Mouse (Mus musculus): ENCODE measurements at regions not wholly inside any gene's neighbourhood (a gene's known extent, or its start where the extent isn't known, plus 50 kb on each side); places are given as distances from the start of the nearest gene placed in this dataset.

DNA sequence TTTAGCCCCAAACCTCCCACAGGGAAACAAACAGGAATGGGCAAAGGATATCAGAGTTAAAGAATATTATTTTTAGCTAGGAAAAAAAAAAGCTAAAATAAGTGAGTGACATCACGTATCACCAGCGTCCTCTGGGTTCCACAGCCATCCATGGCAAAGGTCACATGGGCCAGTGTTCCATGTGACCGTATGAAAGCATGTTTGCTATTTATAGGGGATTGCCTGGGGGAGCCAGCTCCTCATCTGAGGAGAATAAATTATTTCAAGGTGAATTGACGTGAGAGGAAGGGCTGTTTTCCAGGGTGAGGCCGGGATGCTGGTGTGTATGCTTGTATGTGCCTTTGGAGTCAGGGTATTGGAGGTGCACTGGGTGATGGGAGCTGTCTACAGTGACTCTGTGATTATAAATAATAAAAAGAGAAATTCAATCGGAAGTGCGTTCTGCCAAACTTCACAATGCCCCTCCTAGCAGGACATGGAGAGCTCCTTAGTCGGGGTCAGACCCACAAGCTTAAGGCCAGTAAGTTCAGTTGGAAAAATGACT, 481.0 kb upstream of the Nr2f2 start:
- Histone ChIP-seq H3K27ac (ENCODE audit: low read depth, low read length) (no peak overlapping the region), H3K4me2 (ENCODE audit: low read length) (no peak overlapping the region), H3K4me1 (ENCODE audit: control insufficient read depth, insufficient read depth, low read depth, low read length) (no peaks in the 10 kb centered on the region), H3K36me3 (ENCODE audit: control insufficient read depth, insufficient read depth, low read length) (no peaks in the 10 kb centered on the region), H3K27me3 (replicated peaks; ENCODE audit: control insufficient read depth, insufficient read depth, low read length) (no peaks in the 10 kb centered on the region), H3K4me3 (ENCODE audit: low read length) (no peak overlapping the region), H3K9me3 (ENCODE audit: control insufficient read depth, low read length) (no peaks in the 10 kb centered on the region), H3K9ac (ENCODE audit: low read depth, low read length) (no peak overlapping the region)
- no peak for ATAC-seq
- 28% methylated on average over 8 of the region's 8 CpGs for WGBS

DNA sequence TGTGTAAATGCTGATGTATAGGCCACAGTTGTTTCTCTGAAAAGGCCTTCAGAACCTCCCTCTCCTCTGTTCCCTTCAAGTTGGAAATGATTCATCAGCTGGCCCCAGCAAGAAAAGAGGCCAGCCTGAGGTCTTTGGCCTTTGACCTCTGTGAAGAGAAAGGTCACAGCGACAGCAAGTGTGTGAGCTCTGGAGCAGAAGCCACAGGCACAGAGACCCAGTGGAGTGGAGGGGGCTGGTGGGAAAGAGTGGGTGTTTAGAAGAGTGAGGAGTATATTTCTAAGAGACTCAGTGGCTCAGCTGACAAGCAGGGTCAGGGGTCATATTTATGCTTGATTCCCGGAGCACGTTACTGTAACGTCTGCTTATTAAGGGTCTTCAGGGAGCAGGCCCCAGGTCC, 479.5 kb upstream of the Nr2f2 start:
- Histone ChIP-seq H3K36me3 (ENCODE audit: control insufficient read depth, insufficient read depth, low read length) (no peaks in the 10 kb centered on the region), H3K27ac (ENCODE audit: low read depth, low read length) (no peak overlapping the region), H3K4me3 (ENCODE audit: low read length) (no peak overlapping the region), H3K27me3 (replicated peaks; ENCODE audit: control insufficient read depth, insufficient read depth, low read length) (no peaks in the 10 kb centered on the region), H3K9me3 (ENCODE audit: control insufficient read depth, low read length) (no peaks in the 10 kb centered on the region), H3K4me2 (ENCODE audit: low read length) (no peak overlapping the region), H3K9ac (ENCODE audit: low read depth, low read length) (no peak overlapping the region), H3K4me1 (ENCODE audit: control insufficient read depth, insufficient read depth, low read depth, low read length) (no peaks in the 10 kb centered on the region)
- no peak for ATAC-seq
- WGBS, result 17% methylated on average over 4 of the region's 4 CpGs

DNA sequence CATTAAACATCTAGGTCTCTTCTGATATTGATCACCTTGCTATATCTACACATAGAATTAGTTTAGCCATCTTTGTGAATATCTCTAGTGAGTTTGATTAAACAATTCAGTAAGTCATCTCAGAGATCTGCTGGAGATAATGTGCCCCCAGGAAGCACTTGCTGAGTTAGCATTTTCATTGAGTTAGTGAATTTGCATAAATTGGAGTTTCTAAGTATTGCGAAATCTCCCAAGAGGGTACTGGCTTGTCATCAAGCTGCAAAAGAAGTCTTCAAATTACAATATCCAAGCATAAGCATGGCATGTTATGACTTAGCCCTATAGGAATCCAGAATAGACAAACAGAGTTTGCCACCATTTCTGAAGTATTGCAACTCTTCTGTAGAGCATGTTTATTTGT, 473.6 kb upstream of the Nr2f2 start:
- Histone ChIP-seq H3K4me1 (ENCODE audit: control insufficient read depth, insufficient read depth, low read depth, low read length) (no peaks in the 10 kb centered on the region), H3K4me2 (ENCODE audit: low read length) (no peak overlapping the region), H3K9ac (ENCODE audit: low read depth, low read length) (no peak overlapping the region), H3K36me3 (ENCODE audit: control insufficient read depth, insufficient read depth, low read length) (no peaks in the 10 kb centered on the region), H3K4me3 (ENCODE audit: low read length) (no peak overlapping the region), H3K27ac (ENCODE audit: low read depth, low read length) (no peak overlapping the region), H3K27me3 (replicated peaks; ENCODE audit: control insufficient read depth, insufficient read depth, low read length) (no peaks in the 10 kb centered on the region), H3K9me3 (ENCODE audit: control insufficient read depth, low read length) (no peaks in the 10 kb centered on the region)
- WGBS, result 88% methylated on average over 1 of the region's 1 CpGs
- ATAC-seq, result no peak

DNA sequence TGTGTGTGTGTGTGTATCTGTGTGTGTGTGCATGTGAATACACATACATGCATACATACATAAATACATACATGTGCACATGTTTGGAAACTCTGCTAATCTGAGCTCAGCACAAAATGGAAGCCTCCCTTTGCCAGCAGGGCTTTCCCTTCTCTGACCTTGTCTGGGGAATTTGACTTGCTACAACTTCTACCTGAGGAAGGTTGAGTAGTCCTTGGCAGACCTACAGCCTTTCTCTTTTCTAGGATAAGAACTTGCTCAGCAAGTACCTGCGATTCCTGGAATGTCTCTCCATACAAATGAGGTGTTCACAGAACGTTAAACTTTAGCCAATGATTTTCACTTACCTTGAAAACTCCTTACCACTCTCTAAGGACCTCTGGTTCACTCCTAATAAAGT, 472.7 kb upstream of the Nr2f2 start:
- 92% methylated on average over 2 of the region's 2 CpGs for WGBS
- H3K4me2 ChIP-seq (ENCODE audit: low read length), result no peak overlapping the region
- H3K9me3 ChIP-seq (ENCODE audit: control insufficient read depth, low read length), result no peaks in the 10 kb centered on the region
- H3K36me3 ChIP-seq (ENCODE audit: control insufficient read depth, insufficient read depth, low read length), result no peaks in the 10 kb centered on the region
- H3K27me3 ChIP-seq (replicated peaks; ENCODE audit: control insufficient read depth, insufficient read depth, low read length), result no peaks in the 10 kb centered on the region
- no peaks in the 10 kb centered on the region for H3K4me1 ChIP-seq (ENCODE audit: control insufficient read depth, insufficient read depth, low read depth, low read length)
- no peak overlapping the region for H3K4me3 ChIP-seq (ENCODE audit: low read length)
- H3K27ac ChIP-seq (ENCODE audit: low read depth, low read length), result no peak overlapping the region
- no peak for ATAC-seq
- no peak overlapping the region for H3K9ac ChIP-seq (ENCODE audit: low read depth, low read length)

DNA sequence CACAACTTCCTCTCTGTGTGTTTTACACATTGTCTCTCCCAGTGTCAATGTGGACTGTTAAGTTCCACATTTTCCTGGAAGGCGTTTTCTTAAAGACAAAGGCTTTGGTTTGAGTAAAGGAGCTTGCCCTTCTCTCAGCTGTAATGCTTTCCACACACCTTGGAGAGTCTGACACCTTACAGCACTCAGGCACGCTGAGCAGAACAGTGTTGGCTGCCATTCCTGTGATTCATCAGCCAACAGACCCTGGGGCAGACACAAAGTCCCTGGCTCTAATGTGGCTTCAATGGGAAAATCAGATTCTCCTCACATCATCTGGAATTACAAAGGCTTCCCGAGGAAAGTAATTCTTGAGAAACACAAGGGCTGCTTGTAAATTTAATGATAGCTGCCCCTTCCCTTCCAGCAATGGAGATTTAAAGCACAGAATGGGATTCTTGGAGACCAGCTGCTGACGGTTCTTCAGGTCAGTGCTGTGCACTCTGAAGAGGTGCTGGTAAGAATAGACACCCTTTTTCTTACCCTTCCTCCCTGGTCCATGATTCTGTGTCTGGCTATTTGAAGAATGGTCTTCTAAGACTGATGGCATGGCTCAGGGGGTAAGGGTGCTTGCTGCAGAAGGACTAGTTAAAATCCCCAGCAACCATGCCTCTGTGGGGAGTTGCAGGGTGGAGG, 468.4 kb upstream of the Nr2f2 start:
- ATAC-seq, result no peak
- H3K27ac ChIP-seq (ENCODE audit: low read depth, low read length), result no peak overlapping the region
- H3K27me3 ChIP-seq (replicated peaks; ENCODE audit: control insufficient read depth, insufficient read depth, low read length), result no peaks in the 10 kb centered on the region
- no peaks in the 10 kb centered on the region for H3K4me1 ChIP-seq (ENCODE audit: control insufficient read depth, insufficient read depth, low read depth, low read length)
- H3K9ac ChIP-seq (ENCODE audit: low read depth, low read length), result no peak overlapping the region
- no peaks in the 10 kb centered on the region for H3K9me3 ChIP-seq (ENCODE audit: control insufficient read depth, low read length)
- no peak overlapping the region for H3K4me2 ChIP-seq (ENCODE audit: low read length)
- WGBS, result 55% methylated on average over 4 of the region's 4 CpGs
- no peak overlapping the region for H3K4me3 ChIP-seq (ENCODE audit: low read length)
- H3K36me3 ChIP-seq (ENCODE audit: control insufficient read depth, insufficient read depth, low read length), result no peaks in the 10 kb centered on the region

DNA sequence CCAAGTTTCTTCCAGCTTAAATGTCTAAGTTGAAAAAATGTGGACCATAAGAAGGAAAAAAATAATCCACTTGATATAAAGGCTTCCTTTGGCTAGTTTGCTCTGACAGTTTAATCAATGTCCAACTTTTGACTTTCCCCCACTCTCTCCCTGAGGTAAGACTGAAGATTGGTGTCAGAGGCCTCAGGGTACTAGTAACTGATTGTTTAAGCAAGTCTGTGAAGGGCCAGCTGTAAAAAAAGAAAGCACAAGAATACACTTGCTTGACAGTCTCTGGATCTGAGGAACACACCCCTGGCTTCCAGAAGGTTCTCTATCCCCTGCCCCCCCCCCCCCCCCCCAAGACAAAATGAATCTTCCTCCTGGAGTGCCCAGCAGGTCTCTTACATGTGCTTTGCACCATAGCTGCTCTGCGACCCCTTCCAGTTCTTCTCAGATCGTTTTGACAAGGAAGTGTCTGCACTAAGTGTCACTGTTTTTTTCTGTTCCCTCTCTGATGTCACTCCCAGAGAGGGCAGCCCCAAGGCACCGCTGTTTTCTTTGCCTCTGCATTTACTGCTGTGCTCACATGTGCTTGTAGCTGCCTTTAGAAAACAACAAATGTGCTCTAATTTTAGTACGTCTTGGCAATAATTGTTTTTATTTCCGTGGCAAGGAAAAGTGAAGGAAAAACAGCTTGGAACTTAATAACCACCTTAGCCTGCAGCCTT, 462.1 kb upstream of the Nr2f2 start:
- no peaks in the 10 kb centered on the region for H3K9me3 ChIP-seq (ENCODE audit: control insufficient read depth, low read length)
- H3K27ac ChIP-seq (ENCODE audit: low read depth, low read length), result no peak overlapping the region
- no peak overlapping the region for H3K4me3 ChIP-seq (ENCODE audit: low read length)
- no peaks in the 10 kb centered on the region for H3K27me3 ChIP-seq (replicated peaks; ENCODE audit: control insufficient read depth, insufficient read depth, low read length)
- 59% methylated on average over 5 of the region's 5 CpGs for WGBS
- no peaks in the 10 kb centered on the region for H3K36me3 ChIP-seq (ENCODE audit: control insufficient read depth, insufficient read depth, low read length)
- H3K9ac ChIP-seq (ENCODE audit: low read depth, low read length), result no peak overlapping the region
- H3K4me1 ChIP-seq (ENCODE audit: control insufficient read depth, insufficient read depth, low read depth, low read length), result no peaks in the 10 kb centered on the region
- no peak overlapping the region for H3K4me2 ChIP-seq (ENCODE audit: low read length)
- no peak for ATAC-seq

DNA sequence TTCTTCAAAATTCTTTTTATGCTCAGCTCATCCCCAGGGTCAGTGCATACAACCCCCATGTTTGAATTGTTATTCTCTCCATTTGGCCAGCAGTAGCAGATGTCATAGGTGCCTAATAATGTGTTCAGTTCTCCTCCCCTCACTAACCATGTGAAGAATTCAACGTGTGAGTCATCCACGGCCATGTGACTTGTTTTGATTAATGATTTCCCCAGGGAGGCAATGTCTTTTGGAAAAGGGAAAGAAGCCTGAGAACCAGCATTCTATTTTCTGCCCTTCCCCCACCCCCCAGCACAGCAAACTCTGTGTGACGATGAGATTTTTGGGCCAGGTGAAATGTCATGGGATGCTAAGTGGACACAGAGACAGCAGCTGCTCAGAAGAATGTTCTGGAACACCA, 459.5 kb upstream of the Nr2f2 start:
- ATAC-seq, result no peak
- no peak overlapping the region for H3K9ac ChIP-seq (ENCODE audit: low read depth, low read length)
- H3K4me1 ChIP-seq (ENCODE audit: control insufficient read depth, insufficient read depth, low read depth, low read length), result no peaks in the 10 kb centered on the region; the same call in 1 of the 2 replicates
- no peaks in the 10 kb centered on the region for H3K9me3 ChIP-seq (ENCODE audit: control insufficient read depth, low read length)
- no peak overlapping the region for H3K27ac ChIP-seq (ENCODE audit: low read depth, low read length)
- H3K27me3 ChIP-seq (replicated peaks; ENCODE audit: control insufficient read depth, insufficient read depth, low read length), result no peaks in the 10 kb centered on the region
- no peaks in the 10 kb centered on the region for H3K36me3 ChIP-seq (ENCODE audit: control insufficient read depth, insufficient read depth, low read length)
- no peak overlapping the region for H3K4me3 ChIP-seq (ENCODE audit: low read length)
- no peak overlapping the region for H3K4me2 ChIP-seq (ENCODE audit: low read length)
- 51% methylated on average over 3 of the region's 3 CpGs for WGBS

DNA sequence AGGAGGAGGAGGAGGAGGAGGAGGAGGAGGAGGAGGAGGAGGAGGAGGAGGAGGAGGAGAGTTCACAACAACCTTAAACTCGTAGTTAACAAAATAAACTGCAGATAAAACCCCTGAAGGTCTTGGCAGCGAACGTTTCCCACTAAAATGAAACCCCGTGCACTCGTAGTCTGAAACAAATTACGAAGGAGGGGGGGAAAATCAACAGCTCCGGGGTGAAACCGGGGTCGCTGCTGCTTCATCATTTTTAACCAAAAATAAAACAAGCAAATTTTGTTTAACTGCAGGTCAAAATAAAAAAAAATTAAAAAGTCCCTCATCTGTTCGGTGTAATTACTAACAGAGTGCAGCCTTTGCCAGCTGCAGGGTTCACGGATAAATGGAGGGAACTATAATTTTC, 456.5 kb upstream of the Nr2f2 start:
- WGBS, result 42% methylated on average over 11 of the region's 11 CpGs
- no peak overlapping the region for H3K4me3 ChIP-seq (ENCODE audit: low read length)

DNA sequence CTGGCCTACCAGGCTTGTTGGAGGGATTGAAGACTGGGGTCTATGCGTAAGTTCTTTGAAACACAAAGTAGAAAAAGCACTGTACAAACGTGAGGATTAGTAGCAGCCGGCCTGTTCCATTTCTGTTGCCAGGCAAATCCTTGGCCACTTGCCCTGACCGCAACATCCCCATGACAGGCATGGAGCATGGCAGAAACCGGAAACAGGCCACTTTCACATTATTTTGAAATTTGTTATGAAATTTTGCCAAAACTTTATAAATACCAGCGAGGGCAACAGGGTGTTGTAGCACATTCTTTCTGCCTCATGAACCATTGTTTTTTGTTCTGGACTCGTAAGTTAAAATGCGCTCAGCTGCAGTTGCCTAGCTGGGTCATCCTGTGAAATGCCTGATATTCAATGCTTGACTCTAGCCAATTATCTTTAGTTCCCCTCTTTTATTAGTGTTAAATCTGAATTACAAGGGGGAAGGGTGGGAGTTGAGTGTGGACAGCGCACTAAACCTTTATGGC, 455.8 kb upstream of the Nr2f2 start:
- H3K9me3 ChIP-seq (ENCODE audit: control insufficient read depth, low read length), result no peaks in the 10 kb centered on the region
- peak overlapping the region; percentile 39 for H3K4me2 ChIP-seq (ENCODE audit: low read length)
- no peaks in the 10 kb centered on the region for H3K27me3 ChIP-seq (replicated peaks; ENCODE audit: control insufficient read depth, insufficient read depth, low read length)
- no peaks in the 10 kb centered on the region for H3K36me3 ChIP-seq (ENCODE audit: control insufficient read depth, insufficient read depth, low read length)
- H3K4me1 ChIP-seq (ENCODE audit: control insufficient read depth, insufficient read depth, low read depth, low read length), result no peaks in the 10 kb centered on the region; the same call in 1 of the 2 replicates
- peak; percentile 93 for ATAC-seq
- 30% methylated on average over 9 of the region's 9 CpGs for WGBS
- no peak overlapping the region for H3K9ac ChIP-seq (ENCODE audit: low read depth, low read length)
- H3K4me3 ChIP-seq (ENCODE audit: low read length), result no peak overlapping the region
- H3K27ac ChIP-seq (ENCODE audit: low read depth, low read length), result no peak overlapping the region

More for the DNA sequence above, 456.5 kb upstream of the Nr2f2 start:
- H3K4me1 ChIP-seq (ENCODE audit: control insufficient read depth, insufficient read depth, low read depth, low read length), result no peaks in the 10 kb centered on the region; the same call in 1 of the 2 replicates
- no peaks in the 10 kb centered on the region for H3K9me3 ChIP-seq (ENCODE audit: control insufficient read depth, low read length)
- H3K36me3 ChIP-seq (ENCODE audit: control insufficient read depth, insufficient read depth, low read length), result no peaks in the 10 kb centered on the region
- H3K9ac ChIP-seq (ENCODE audit: low read depth, low read length), result no peak overlapping the region
- peak overlapping the region; percentile 39 for H3K4me2 ChIP-seq (ENCODE audit: low read length)
- ATAC-seq, result no peak
- H3K27me3 ChIP-seq (replicated peaks; ENCODE audit: control insufficient read depth, insufficient read depth, low read length), result no peaks in the 10 kb centered on the region
- no peak overlapping the region for H3K27ac ChIP-seq (ENCODE audit: low read depth, low read length)
